Mouse (Mus musculus) olfactory bulb, adult 2 months (tissue): ENCODE results near the gene Tom1l2.

Experiments used
- CTCF ChIP-seq: fragments of 200-500 bp; IDR thresholded peaks from 2 replicates; pipeline ENCODE4 v1.5.1; 2012; ENCODE audit warnings: low read depth, mild to moderate bottlenecking, low read length, moderate library complexity; ENCODE audit not compliant: insufficient read depth
- POLR2A ChIP-seq: fragments of 200-500 bp; IDR thresholded peaks from 2 replicates; pipeline ENCODE4 v1.6.1; 2012; ENCODE audit warnings: mild to moderate bottlenecking, low read depth, low read length, moderate library complexity; ENCODE audit not compliant: insufficient read depth

GRCm38 (mm10) chr11:60187070-60187469 lies 165.6 kb downstream of the Tom1l2 start:
- TF ChIP-seq CTCF (no peak), POLR2A (no peak)
